Mouse (Mus musculus): ENCODE data around the gene Csnk1e. TPM values are rescaled to one million over a fixed set of nuclear protein-coding genes. Genes with fewer than 3 reads are reported as not detected.

Csnk1e gene
- total and polyA plus RNA-seq, 2 experiments from 2014 or later: 178 to 323 TPM

DNA sequence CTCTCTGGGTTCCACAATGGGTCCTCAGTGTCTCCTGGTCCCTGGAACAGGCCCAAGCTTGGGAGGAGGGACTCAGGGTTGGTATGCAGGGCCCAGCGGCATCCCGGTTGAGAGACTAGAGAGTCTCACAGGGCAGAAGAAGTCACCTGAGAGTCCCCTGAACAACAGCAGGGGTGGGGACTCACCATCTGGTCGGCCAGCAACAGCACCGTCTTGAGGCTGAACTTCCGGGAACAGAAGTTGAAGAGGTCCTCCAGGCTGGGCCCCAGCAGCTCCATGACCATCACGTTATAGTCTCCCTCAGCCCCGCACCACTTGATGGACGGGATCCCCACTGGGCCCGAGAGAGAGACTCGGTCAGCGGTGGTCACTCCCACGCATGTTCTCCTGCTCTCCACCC lies 25.8 kb downstream of the Csnk1e start:
- DNase-seq (ENCODE audit: low spot score) (no peak), ATAC-seq (no peak)
- no peak overlapping the region for H3K4me2 ChIP-seq (ENCODE audit: low read depth, low read length)
- WGBS: 68% methylated on average over 12 of the region's 12 CpGs
- no peak overlapping the region for H3K9ac ChIP-seq (replicated peaks; ENCODE audit: low read length)
- H3K4me1 ChIP-seq (ENCODE audit: insufficient read depth, low read length): no peaks in the 10 kb centered on the region
- no peak overlapping the region for H3K4me3 ChIP-seq (ENCODE audit: low read length)
- H3K36me3 ChIP-seq (ENCODE audit: insufficient read depth, low read length): peaks cover 51% of the 10 kb centered on the region
- no peak for TF ChIP-seq CTCF (IDR thresholded peaks at IDR 0.05; ENCODE audit: low read depth)
- H3K27me3 ChIP-seq (ENCODE audit: insufficient read depth, low read length): no peaks in the 10 kb centered on the region
- no peak overlapping the region for H3K27ac ChIP-seq
- H3K9me3 ChIP-seq (ENCODE audit: low read length): no peaks in the 10 kb centered on the region

DNA sequence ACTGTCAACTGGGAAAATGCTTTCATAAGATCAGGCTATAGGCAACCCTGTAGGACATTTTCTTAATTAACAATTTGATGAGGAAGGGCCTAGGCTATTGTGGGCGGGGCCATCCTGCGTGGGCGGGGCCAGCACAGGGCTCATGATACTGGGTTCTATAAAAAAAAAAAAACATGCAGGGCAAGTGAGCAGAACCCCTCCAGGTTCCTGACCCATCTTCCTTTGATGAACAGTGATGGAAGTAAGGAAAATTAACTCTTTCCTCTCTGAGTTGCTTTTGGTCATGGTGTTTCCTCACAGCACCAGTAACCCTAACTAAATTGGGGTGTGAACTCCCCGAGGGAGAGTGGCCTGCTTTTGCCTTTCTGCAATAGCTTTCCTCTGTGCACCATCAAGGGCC lies 26.8 kb downstream of the Csnk1e start:
- H3K4me3 ChIP-seq (ENCODE audit: low read length): no peak overlapping the region
- H3K4me1 ChIP-seq (ENCODE audit: insufficient read depth, low read length): no peaks in the 10 kb centered on the region
- WGBS: 87% methylated on average over 4 of the region's 4 CpGs
- no peaks in the 10 kb centered on the region for H3K9me3 ChIP-seq (ENCODE audit: low read length)
- no peaks in the 10 kb centered on the region for H3K27me3 ChIP-seq (ENCODE audit: insufficient read depth, low read length)
- no peak overlapping the region for H3K27ac ChIP-seq
- peaks cover 58% of the 10 kb centered on the region for H3K36me3 ChIP-seq (ENCODE audit: insufficient read depth, low read length)
- no peak overlapping the region for H3K9ac ChIP-seq (replicated peaks; ENCODE audit: low read length)
- no peak overlapping the region for H3K4me2 ChIP-seq (ENCODE audit: low read depth, low read length)
- ATAC-seq (no peak), DNase-seq (ENCODE audit: low spot score) (no peak)
- no peak for TF ChIP-seq CTCF (IDR thresholded peaks at IDR 0.05; ENCODE audit: low read depth)

DNA sequence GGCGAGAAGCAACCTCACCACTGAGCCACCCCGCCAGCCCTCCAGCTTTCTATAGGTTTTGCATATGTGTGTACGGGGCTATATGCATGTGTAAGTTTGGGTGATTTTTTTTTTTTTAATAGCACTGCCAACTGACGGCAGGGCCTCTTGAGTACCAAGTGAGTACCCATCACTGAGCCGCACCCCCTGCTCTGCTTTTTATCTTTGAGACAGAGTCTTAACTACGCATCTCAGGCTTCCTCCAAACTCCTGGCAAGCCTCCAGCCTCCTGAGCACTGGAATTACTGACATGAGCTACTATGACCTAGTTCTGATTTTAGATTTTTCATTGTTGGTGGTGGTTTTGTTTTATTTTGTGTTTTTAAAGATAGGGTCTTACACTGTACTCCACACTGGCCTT lies 27.9 kb downstream of the Csnk1e start:
- Histone ChIP-seq H3K4me1 (ENCODE audit: insufficient read depth, low read length) (no peaks in the 10 kb centered on the region), H3K27me3 (ENCODE audit: insufficient read depth, low read length) (no peaks in the 10 kb centered on the region), H3K9me3 (ENCODE audit: low read length) (no peaks in the 10 kb centered on the region), H3K27ac (no peak overlapping the region), H3K4me3 (ENCODE audit: low read length) (no peak overlapping the region), H3K36me3 (ENCODE audit: insufficient read depth, low read length) (peaks cover 69% of the 10 kb centered on the region), H3K9ac (replicated peaks; ENCODE audit: low read length) (no peak overlapping the region), H3K4me2 (ENCODE audit: low read depth, low read length) (no peak overlapping the region)
- TF ChIP-seq CTCF (IDR thresholded peaks at IDR 0.05; ENCODE audit: low read depth): no peak
- no peak for ATAC-seq
- WGBS: 78% methylated on average over 6 of the region's 6 CpGs
- DNase-seq (ENCODE audit: low spot score): no peak

DNA sequence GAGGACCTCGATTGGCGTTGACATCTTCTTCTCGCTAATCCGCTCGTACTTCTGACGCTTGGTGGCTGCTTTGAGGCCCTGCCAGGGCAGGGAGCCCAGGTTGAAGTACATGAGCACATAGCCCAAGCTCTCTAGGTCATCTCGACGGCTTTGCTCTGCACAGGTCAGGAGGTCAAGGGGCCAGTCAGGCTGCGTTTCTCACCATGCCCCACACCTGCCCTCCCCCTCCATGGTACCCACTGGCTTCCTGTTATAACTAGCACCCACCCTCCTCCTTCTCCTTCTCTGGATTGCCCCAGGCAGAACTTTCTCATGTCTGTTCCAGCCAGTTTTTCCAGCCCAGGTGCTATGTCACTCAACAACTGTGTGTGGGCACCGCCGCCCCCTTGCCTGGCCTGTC lies 29.9 kb downstream of the Csnk1e start:
- H3K9ac ChIP-seq (replicated peaks; ENCODE audit: low read length): no peak overlapping the region
- no peak overlapping the region for H3K4me3 ChIP-seq (ENCODE audit: low read length)
- H3K9me3 ChIP-seq (ENCODE audit: low read length): no peaks in the 10 kb centered on the region
- no peaks in the 10 kb centered on the region for H3K27me3 ChIP-seq (ENCODE audit: insufficient read depth, low read length)
- H3K4me1 ChIP-seq (ENCODE audit: insufficient read depth, low read length): no peaks in the 10 kb centered on the region
- WGBS: 82% methylated on average over 11 of the region's 11 CpGs
- DNase-seq (ENCODE audit: low spot score) (no peak), ATAC-seq (no peak)
- no peak overlapping the region for H3K4me2 ChIP-seq (ENCODE audit: low read depth, low read length)
- no peak overlapping the region for H3K27ac ChIP-seq
- H3K36me3 ChIP-seq (ENCODE audit: insufficient read depth, low read length): peaks cover 78% of the 10 kb centered on the region
- TF ChIP-seq CTCF (IDR thresholded peaks at IDR 0.05; ENCODE audit: low read depth): no peak

DNA sequence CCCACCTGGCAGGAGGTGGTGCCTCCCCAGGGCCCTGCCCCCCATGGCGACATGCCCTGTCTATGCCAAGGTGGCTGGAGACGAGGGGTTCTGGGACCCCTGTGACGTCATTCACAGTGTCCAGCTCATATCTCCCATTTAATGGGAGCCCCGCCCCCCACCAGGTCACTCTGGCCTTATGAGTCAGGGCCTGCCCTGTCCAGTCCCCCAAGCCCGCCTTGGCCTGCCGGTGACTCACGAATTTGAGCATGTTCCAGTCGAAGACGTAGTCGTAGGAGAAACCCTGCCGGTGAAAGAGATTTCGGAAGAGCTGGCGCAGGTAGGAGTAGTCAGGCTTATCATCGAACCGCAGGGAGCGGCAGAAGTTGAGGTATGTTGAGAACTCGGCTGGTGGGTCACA lies 30.8 kb downstream of the Csnk1e start:
- DNase-seq (ENCODE audit: low spot score) (no peak), ATAC-seq (no peak)
- TF ChIP-seq CTCF (IDR thresholded peaks at IDR 0.05; ENCODE audit: low read depth): no peak
- no peak overlapping the region for H3K4me3 ChIP-seq (ENCODE audit: low read length)
- H3K36me3 ChIP-seq (ENCODE audit: insufficient read depth, low read length): peaks cover 85% of the 10 kb centered on the region
- no peak overlapping the region for H3K27ac ChIP-seq
- H3K4me2 ChIP-seq (ENCODE audit: low read depth, low read length): no peak overlapping the region
- H3K9me3 ChIP-seq (ENCODE audit: low read length): no peaks in the 10 kb centered on the region
- 92% methylated on average over 17 of the region's 17 CpGs for WGBS
- H3K4me1 ChIP-seq (ENCODE audit: insufficient read depth, low read length): no peaks in the 10 kb centered on the region
- no peak overlapping the region for H3K9ac ChIP-seq (replicated peaks; ENCODE audit: low read length)
- H3K27me3 ChIP-seq (ENCODE audit: insufficient read depth, low read length): no peaks in the 10 kb centered on the region

DNA sequence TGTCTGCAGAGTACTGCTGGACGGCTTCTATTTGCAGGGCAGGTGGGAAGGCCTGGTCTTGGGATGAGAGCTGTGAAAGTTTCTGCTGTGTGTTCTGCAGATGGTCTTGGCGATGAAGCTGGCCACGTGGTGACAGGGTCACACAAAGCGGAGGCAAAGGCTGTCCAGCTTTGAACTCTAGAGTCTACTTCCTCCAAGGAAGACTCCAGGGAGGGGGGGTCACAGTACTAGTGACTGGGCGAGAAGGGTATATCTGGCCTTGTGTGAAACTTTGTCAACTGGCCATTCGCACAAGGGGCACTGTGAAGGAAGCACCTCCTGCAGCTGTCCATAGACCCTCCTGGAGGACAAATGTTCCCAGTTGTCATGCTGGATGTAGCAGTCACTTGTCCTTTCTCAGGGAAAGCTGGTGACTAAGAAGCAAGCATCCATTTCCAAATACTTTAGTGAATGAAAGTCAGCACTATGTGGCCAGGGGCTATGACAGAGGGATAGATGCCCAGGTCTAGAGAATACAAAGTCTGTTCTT lies 32.6 kb downstream of the Csnk1e start:
- WGBS: 85% methylated on average over 6 of the region's 6 CpGs
- Histone ChIP-seq H3K27ac (no peak overlapping the region), H3K9me3 (ENCODE audit: low read length) (no peaks in the 10 kb centered on the region), H3K36me3 (ENCODE audit: insufficient read depth, low read length) (peaks cover 88% of the 10 kb centered on the region), H3K4me1 (ENCODE audit: insufficient read depth, low read length) (no peaks in the 10 kb centered on the region), H3K4me3 (ENCODE audit: low read length) (no peak overlapping the region), H3K9ac (replicated peaks; ENCODE audit: low read length) (no peak overlapping the region), H3K4me2 (ENCODE audit: low read depth, low read length) (no peak overlapping the region), H3K27me3 (ENCODE audit: insufficient read depth, low read length) (no peaks in the 10 kb centered on the region)
- DNase-seq (ENCODE audit: low spot score) (no peak), ATAC-seq (no peak)
- no peak for TF ChIP-seq CTCF (IDR thresholded peaks at IDR 0.05; ENCODE audit: low read depth)

DNA sequence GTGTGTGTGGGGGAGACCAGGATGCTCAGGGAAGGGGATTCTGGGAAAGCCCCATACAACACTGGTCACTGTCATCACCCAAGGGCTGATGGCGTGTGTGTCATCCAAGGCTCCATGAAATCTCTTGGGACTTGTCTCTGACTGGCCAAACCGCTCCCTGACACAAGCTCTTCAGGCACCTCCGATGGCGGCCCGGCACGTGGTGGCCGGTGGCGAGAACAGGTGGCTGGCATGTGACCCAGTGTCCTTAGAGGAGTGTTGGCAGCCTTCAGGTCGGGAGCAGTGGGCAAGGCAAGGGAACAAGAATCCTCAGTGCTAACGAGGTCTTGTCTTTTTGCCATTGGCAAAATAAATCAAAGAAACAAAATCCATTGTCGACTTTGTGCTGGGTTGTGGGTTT lies 36.7 kb downstream of the Csnk1e start:
- no peaks in the 10 kb centered on the region for H3K9me3 ChIP-seq (ENCODE audit: low read length)
- 0 out of 2 replicates have a peak, but pooled peaks have one; percentile 22 for ATAC-seq
- no peaks in the 10 kb centered on the region for H3K27me3 ChIP-seq (ENCODE audit: insufficient read depth, low read length)
- H3K4me2 ChIP-seq (ENCODE audit: low read depth, low read length): no peak overlapping the region
- H3K4me3 ChIP-seq (ENCODE audit: low read length): no peak overlapping the region
- H3K4me1 ChIP-seq (ENCODE audit: insufficient read depth, low read length): no peaks in the 10 kb centered on the region
- TF ChIP-seq CTCF (IDR thresholded peaks at IDR 0.05; ENCODE audit: low read depth): no peak
- no peak overlapping the region for H3K9ac ChIP-seq (replicated peaks; ENCODE audit: low read length)
- 87% methylated on average over 11 of the region's 11 CpGs for WGBS
- H3K27ac ChIP-seq: no peak overlapping the region
- H3K36me3 ChIP-seq (ENCODE audit: insufficient read depth, low read length): peaks cover 50% of the 10 kb centered on the region
- DNase-seq (ENCODE audit: low spot score): no peak
